Mouse (Mus musculus) left cerebral cortex, adult 8-10 months (tissue): ENCODE results near the gene Artn. TPM values are rescaled to one million over a fixed set of nuclear protein-coding genes. Genes with fewer than 3 reads are reported as not detected.

ENCODE experiments used
- DNase-seq, 2 experiments: peaks; one replicate each; pipeline ENCODE4 v3.0.0; 2022; ENCODE audit warnings: low spot score in 2 of 2
- total RNA-seq, 4 experiments: library from RNA; stranded (reverse); gene quantifications; 2 replicates each; pipeline ENCODE4 v1.2.4; 2022

Artn gene
- total RNA-seq, 4 experiments from 2014 or later: 2.1 to 3.4 (median 2.4) TPM

DNA sequence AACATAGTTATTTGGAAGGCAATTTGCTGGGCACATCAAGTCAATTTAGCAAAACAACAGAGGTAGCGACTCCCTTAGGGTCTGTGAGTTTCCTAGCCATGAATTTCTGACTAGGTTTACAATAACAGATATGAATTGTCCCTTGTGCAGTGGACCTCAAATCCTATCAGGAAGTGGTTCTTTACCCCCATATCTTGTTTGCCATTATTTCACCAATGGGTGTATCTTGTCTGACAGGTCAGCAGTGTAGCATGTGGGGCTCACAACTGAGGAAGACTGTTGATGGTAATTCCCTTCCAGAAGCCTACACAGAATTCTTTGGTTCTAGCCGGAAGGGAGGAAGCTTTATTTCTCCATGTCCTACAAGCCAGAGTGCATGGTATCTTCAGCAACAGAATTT is 8.2 kb downstream of the Artn start:
- DNase-seq: no peak

DNA sequence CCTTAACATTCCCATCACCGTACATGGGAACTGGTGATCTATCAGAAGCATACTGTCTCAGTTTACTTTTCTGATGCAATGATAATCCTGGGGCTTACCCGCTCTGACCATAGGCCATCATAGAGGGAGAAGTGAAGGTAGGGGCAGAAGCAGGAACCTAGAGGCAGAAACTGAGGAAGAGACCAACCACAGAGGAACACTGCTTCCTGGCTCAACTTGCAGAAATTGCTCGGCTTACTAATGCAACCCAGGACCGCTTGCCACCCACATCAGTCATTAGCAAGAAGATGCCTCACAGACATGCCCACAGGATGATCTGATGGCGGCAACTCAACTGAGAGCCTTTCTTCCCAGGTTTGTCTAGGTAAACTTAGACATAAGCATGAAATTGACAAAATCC is 10.8 kb downstream of the Artn start:
- no peak for DNase-seq

DNA sequence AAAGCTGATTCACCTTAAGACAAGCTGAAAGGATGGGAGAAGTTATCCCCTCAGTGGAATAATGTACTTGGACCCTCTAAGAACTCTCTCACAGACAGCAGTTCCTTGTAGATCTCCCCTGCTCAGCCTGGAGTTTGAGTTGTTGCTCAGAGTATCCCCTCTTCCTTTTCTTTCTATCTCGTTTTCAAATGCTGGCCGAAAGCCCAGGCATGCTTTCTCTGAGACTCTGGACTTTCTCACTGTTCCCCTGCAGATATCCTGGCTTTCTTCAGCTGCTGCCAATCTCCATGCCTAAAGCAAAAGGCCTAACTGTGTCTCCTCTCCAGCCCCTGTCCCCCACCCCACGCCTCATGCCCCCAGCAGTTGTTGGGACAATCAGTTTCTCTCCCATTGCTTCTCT is 11.3 kb downstream of the Artn start:
- no peak for DNase-seq

DNA sequence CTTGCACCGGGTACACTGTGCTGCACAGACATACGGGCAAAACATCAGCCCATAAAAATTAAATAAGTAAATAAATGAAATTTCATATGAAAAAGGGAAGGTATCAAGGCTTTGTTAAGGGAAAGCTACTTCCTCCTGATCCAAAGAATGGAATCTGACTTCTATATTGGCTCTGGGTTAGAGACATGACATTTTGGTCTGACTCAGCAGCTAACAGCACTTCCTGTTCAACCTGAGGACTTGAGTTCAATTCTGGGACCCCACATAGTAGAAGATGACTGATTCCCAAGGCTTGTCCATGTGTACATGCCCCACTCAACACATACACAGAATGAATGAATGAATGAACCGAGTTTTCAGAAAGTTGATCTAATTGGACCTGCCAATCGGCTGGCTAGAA is 11.7 kb downstream of the Artn start:
- no peak for DNase-seq

DNA sequence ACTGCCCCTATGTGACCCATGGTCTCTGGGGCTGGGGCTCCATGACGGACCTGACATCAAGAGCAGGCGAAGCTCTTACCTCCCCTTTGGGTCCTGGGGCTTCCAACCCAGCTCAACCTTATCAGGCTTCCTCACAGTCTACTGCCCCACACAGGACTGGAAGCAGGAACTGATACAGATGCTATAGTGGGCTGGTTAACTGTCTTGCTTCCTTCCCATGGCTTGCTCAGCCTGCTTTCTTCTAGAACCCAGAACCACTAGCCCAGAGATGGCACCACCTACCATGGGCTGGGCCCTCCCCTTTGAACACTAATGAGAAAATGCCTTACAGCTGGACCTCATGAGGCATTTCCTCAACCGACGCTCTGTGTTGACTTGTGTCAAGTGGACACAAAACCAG is 12.2 kb downstream of the Artn start:
- no peak for DNase-seq

DNA sequence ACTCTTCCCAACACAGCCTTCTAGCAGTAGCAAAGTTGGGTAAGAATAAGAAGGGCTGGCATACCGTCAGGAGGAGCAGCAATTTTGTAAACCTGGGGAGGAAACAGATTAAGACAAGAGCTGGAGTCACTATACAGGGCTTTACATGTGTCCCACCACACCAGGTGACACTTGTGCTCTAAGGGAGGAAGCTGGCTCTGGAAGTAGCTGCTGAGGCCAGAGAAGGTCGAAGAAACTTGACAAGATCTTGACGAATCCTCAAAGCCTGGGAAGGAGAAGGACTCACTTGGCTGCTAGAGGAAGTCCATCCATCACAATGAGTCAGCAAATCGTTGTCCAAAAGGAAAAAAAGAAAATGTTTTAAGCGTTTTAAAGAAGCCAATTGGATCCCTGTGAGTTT is 13.2 kb downstream of the Artn start:
- DNase-seq: no peak

DNA sequence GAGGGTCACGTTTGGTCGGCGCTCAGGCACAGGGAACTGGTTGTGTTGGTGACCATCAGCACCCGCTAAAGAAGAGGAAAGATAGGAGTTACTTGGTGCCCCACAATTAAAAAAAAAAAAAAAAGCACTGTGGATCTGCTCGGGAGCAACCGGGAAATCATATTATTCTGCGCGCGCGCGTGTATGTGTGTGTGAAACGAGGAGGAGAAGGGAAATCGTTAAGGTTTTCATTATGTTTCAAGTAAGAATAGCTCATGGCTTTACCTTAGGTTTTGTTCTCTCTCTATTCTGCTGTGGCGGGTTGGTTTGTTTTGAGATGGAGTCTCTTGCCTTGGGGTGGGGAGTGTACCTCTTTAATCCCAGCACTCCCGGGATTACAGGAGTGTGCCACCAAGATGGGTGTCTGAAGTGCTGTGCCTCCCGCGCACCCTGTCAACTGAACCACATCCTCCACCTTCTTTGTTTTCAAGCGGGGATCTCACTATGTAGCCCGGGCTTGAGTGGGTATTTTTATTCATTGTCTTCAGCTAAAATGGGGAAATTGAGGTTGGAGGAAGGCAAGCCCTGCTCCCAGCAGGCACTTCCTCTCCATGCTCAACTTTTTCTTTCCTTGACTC is 14.0 kb downstream of the Artn start:
- DNase-seq: peak in 1 of 2 experiments; percentile 31

DNA sequence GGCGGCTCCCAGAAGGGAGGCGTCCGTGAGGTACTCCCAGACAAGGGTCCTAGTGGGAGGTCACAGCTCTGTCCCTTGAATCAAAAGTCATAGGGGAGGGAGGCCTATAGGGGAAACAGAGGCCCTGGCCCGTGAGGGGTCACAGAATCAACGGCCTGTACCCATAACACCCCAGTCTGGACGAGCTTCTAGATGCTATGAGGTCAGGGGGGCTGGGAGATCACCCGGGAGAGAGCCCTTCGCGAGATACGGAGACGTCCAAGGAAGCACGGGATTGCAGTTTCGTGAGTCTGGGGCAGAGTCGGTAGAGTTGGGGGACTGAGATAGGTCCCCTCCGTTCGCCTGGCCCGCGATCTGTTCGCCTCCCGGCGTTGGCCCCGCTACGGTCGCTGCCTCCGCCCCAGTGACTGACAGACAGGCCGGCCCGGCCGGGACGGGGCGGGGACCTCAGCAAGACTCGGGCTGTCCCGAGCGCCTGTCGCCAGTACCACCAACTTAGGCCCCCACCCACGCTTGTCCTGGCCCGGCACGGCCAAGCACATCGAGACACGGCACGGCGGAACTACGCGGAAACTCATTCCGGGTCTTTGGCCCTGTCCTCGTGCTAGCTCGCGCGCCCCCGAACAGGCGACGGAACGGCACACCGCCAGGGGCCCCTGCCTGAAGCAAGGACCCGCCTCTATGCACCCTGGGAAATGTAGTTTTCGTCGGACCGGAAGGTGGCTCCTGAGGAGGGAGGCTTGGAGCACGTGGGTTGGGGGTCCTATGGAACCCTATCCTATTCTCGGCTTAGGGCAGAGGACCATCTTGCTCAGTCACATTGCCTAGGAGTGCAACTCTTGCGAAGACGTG is 14.7 kb downstream of the Artn start, which contains the start of gene Ipo13:
Gene Ipo13, minus strand, starts transcription at position 409 of the 852 bp plus-strand sequence.
- DNase-seq: peak; percentile 91 to 95

DNA sequence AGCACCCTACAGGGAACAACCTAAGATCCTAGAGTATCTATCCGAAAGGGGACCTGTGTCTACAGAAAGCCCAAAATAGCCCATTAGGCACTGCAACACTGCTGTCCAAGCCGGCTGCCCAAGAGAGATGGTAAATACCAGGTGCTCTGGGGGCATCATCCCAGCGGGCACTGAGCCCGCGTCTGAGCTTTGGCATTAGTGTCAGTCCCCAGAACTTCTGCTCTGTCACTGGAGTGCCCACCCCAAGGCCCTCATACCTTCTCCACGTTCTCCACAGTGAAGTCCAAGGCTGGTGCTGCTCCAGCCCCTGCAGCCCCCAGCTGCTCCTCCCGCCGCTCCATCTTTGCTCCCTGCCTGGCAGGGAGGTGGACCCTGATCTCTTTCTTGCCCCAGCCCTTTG is 15.5 kb downstream of the Artn start:
- DNase-seq: peak in 1 of 2 experiments; percentile 36

DNA sequence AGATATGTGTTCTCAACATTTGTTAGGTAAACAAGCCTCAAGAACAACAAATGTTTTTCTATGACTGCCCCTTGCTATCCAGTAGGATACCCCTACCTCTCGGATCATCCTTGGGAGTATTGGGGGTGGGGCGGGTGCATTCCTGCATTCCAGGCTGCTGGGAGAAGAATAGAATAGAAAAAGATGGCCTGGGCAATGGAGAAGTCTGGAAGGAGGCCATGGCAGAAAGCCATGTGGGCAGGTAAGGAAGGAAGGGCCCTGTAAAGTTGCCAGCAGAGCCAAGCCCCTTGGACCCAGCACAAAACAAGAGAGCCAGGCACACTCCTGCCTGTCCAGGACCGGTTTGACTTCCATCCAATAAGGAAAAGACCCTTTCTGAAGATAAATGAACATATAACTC is 16.1 kb downstream of the Artn start:
- peak in 1 of 2 experiments; percentile 33 for DNase-seq

DNA sequence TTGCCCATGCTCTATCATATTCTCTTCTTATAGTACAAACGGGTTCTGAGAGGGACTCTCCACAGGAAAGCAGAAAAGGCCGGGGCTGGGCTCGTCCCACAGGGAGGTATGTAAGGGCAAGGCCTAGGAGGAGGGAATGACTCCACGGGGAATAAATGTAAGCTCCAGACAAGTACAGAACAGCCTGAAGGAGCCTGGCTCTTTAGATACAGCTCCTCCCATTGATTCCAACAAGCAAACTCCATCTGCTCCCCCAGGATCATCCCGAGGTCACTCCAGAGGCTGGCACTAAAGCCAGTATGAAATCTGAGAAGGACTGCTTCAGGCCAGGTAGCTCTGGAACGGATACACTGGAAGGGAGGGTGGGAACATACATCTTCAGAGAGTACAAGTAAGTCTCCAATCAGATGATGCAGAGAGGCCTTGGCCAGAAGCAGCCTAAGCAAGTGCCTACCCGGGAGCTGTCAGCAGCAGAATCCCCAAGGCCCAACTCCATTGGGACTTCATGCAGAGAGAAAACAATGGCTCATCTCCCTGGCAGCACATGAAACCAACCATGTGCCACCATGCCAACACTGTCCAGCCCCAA is 16.8 kb downstream of the Artn start:
- no peak for DNase-seq

DNA sequence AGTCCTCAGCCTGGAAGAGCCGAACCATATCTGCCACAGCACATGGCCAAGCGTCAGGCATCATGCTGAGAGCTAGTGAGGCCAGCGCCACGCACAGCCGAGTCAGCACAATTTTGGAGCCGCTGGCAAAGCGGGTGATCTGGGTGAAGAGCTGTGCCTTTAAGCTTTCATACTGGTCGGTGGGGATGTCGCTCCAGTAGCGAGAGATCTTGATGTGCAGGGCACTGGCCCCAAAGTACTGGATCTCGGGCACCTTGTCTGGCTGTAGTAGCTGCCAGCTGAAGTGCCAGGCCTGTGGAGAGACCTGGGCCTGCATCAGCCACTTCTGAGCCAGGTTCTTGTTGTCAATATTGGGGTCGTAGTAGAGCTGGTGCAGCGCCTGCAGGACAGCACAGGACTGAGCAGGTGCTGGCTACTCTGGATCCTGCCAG is 17.4 kb downstream of the Artn start:
- DNase-seq: no peak

DNA sequence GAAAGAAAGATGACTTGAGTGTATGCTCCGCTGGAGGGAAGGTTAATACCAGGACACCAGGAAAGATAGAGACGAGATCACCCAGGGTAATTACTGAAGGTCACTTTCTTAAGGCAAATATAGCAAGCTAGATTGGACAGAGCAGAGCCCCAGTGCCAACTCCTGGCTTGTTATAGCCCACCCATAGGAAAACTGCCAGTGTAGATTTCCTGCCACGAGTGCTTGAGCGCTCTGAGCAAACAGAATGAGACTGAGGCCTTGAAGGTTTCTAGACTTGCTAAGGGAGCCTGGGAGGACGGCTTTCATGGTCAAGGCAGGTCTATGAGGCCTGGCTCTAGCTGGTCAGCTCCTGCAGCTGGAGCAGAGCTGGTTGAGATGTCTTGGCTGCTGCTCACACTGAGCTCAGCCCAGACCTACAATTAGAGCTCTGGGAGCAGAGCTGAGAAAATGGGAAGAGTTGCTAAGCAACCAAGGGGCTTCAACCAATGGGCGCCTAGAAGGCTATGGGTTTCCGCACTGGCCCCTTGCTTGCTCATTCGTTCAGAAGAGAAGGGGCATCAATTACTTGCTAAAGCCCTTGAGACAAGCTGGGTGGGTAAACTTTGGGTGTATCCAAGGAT is 20.6 kb downstream of the Artn start:
- DNase-seq: peak in 1 of 2 experiments; percentile 48

DNA sequence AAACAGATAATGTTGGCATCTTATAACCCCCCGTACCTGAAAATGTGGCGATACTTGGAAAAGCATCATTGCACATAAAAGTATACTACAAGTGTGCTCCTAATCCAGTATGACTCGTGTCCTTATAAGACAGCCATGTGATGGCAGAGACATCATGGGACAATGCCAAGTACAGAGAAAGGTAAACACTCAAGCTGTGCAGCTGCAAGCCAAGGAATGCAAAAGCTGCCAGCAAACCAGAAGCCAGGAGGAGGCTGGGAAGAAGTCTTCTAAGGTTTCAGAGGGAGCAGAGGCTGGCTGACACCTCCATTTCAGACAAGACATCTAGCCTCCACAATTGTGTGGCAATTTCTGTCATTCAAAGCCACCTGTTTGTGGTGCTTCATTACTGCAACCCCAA is 23.4 kb downstream of the Artn start:
- no peak for DNase-seq

DNA sequence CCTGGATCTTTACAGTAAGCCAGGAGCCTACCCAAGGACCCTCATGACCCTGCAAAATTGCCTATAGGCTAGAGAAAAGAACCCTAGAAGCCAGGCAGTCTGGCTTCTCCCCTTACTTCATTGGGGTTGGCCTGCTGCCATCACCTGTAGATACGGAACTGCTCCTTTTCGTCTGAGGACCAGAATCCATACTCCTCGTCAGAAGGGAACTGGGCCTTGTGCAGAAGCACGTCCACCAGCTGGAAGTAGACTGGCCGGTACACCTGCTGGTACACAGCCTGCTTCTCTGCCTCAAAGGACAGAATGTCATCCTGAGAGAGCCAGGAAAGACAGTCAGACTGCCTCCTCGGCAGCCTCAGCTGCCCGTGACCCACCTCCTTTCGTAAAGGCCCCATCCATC is 24.8 kb downstream of the Artn start:
- no peak for DNase-seq

DNA sequence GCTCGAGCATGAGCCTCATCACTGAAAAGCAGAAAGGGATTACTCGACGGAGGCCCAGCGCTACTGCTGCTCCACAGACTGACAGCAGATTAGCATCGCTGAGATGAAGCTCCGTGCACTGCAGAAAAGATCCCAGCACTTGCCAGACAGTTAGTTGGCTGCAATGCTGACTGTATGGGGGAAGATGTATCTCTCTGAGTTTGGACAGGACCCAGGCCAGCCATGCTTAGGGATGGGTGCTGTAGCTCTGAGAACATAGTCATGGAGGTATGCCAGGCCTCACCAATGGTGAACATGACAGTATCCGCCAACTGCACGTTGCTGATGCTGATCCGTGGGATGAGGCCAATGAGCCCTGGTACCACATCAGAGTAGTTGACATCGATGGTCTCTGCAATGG is 25.5 kb downstream of the Artn start:
- DNase-seq: no peak

DNA sequence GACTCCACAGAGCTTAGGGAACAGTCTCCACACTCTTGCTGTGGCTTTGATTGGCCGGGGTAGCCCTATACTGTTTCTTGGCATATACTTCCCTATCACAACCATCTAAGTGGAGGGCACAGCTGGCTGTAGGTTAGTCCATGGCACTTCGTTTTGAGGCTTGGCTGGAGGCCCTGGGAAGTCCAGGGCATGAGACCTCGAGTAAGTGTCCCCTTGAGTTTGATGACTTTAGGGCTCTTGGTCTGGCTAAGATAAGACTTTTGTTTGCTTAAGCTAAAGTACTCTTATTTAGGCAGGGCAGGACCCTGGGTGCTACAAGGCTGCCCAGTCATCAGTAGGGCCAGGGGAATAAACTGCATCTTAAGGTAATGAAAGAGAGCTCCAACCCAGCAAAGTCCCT is 31.5 kb downstream of the Artn start:
- no peak for DNase-seq

DNA sequence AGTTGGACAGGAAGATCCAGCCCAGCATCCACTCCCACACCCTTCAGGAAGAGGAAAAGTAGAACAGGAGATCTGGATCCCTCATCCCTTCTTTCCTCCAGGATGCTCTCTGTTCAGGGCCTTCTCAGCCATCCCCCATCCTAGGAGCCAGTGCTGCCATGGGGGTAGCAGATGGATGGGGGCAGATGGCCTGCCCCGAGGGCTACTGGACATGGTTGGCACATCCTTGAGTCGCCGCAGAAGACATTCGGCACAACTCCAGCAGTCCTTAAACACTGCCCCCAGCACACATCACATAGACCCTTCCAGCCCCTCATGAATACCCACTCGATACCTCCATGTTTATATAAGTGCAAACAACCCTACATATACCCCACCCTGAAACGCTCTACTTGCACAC is 33.5 kb downstream of the Artn start:
- DNase-seq: no peak

DNA sequence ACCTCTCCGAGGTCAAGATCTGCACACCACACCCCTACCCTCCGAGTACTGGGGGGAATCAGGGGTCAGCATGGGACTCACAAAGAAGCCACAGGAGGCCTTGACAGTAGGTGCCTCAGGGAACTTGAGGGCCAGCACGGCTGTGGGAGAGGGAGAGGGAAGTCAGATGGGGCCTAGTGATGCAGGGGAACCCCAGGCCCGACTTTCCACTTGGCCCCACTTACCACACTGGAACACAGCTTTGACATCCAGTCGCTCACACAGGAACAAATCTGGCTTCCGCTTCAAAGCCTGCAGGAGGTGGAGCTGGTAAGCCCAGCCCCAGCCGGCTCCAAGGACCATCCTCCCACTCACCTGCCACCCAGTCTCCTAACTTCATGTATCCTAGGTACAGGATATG is 34.2 kb downstream of the Artn start:
- DNase-seq: no peak

DNA sequence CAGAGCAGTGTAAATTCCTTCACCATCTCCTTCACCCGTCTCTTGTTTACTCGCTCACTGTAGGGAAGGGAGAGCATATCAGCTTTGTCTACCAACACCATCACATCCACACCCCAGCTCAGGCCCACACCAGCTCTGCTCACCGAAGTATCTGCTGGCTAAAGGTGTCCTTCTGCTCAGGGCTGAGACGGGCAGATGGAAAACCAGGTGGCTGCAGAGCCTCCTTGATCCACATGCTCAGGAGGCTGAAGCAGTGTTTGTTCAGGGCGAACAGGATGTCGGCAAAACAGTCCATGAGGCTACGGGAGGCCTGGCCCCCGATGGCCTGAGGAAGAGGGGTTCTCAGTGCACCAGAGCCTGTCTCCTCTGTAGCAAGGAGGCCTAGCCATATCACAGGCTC is 35.0 kb downstream of the Artn start:
- DNase-seq: no peak

DNA sequence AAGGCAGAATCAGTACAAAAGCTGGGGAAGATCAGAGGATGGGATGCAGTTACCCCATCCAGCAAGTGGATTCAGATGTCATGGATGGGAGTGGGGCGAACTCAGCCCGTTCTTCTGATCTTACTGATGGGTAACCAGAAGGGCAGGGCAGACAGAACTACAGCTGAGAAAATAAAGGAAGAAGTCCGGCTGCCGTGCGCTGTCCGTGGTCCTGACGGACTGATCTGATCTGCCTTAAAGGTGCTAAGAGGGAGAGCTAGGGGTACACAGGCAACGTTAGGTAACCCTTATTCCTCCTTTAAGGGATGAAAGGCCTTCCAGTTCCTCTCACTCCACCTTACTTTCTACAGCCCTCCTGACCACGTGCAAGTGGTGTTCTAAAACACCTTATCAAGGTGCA is 36.2 kb downstream of the Artn start:
- no peak for DNase-seq

DNA sequence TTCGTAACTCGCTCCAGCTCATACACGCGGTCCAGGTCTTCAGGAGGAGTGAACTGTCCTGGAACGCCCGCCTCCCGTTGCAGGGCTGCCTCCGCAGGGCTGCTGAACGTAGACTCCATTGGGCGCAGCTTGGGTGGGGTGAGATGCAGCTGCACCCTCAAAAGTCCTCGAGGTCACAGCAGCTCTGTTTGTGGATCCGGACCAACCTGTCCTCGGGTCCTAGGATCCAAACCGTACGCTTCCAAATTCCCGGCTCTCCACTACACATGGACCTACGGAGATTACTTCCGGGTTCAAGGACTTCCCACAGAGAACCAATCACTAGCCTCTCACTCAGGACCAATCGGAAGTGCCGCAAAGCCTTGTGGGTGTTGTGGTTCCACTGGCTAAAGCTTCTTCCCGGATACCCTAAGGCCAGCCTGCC is 37.8 kb downstream of the Artn start, which contains the start of gene Dph2:
Gene Dph2, minus strand, starts transcription at position 295 of the 424 bp plus-strand sequence.
- DNase-seq: peak; percentile 54 to 88
